Mouse (Mus musculus) common myeloid progenitor, adult 5-6 weeks (primary cell): ENCODE data around the gene Ptger1. TPM values are rescaled to one million over a fixed set of nuclear protein-coding genes. Genes with fewer than 3 reads are reported as not detected.

ENCODE experiments used
- total RNA-seq: library from RNA; stranded (forward); fragments of 200-1000, 187-1606 nt; gene quantifications from 2 replicates; pipeline ENCODE4 v1.2.3, GENCODE M21; 2017

Ptger1 gene
- total RNA-seq, 1 experiment from 2014 or later = 4.5 TPM

Other genes with a start within 250 kb of the Ptger1 start
- gene Scoc, start 208.3 kb upstream of the Ptger1 start, total RNA-seq = 52.8 and 70.0 TPM in 2 replicates
- not detected in 2 replicates for gene Olfr370, start 130.9 kb upstream of the Ptger1 start, total RNA-seq
- 169 and 208 TPM in 2 replicates for gene Ndufb7, start 100.0 kb upstream of the Ptger1 start, total RNA-seq
- 260 and 286 TPM in 2 replicates for gene Tecr, start 58.7 kb upstream of the Ptger1 start, total RNA-seq
- gene Dnajb1, start 58.5 kb upstream of the Ptger1 start, total RNA-seq = 60.2 and 72.6 TPM in 2 replicates
- gene Gipc1, start 14.0 kb upstream of the Ptger1 start, total RNA-seq = 18.2 and 18.5 TPM in 2 replicates
- gene Pkn1, start 32.5 kb downstream of the Ptger1 start, total RNA-seq = 34.4 and 63.9 TPM in 2 replicates
- 109 and 124 TPM in 2 replicates for gene Ddx39, start 48.5 kb downstream of the Ptger1 start, total RNA-seq
- 15.0 and 15.2 TPM in 2 replicates for gene Adgre5, start 74.6 kb downstream of the Ptger1 start, total RNA-seq
- gene Adgrl1, start 233.4 kb downstream of the Ptger1 start, total RNA-seq = 4.0 and 6.1 TPM in 2 replicates